Mouse (Mus musculus): ENCODE data around the gene Fbxw11.

DNA sequence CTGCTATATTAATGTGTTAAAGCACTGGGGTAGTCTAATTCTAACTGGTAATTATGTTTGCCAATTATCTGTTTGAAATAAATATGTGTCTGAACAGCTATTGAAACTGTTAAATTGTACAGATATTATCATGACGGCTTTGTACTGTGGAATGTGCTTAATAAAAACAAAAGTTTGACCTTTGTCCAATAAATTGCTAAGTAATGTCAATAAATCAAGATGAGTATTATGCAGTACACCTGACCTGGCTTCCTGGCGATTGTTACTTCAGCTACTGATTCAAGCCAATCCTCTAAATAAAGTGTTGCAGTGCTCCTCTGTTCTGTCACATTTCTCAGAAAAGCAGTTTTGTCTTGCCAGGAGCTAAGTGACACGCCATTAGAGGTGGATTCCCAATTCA is 104.0 kb downstream of the Fbxw11 start:
- no peak for TF ChIP-seq CTCF (conservative IDR thresholded peaks at IDR 0.05; ENCODE audit: low read length)
- no peak for TF ChIP-seq POU5F1 (IDR thresholded peaks at IDR 0.05; ENCODE audit: borderline replicate concordance, low read length)
- no peak for TF ChIP-seq NANOG (IDR thresholded peaks at IDR 0.05; ENCODE audit: borderline replicate concordance, low read length)

All from E14TG2a.4 (cell line).